Comparison of ENCODE assay signal across 21 mouse cellular contexts in the genomic region with DNA sequence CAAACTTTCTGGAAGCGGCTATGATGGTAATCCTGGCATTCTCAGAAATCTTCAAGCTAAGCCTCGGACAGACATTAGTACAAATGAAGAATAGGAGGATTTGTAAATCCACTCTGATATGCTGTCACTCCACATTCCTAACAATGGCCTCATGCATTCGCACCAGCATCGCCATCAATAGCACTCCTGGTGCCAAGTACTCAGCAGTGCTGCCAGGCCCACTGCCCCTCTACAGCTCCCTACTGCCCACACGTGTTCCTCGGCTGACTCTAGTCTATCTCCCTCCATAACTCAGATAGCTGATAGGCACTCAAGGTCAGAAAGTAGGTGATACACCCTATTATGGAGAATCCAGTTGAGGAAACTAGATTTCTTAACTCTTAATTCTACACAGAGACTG.
DNase-seq lines count a peak whose midpoint lies in the region; TF ChIP-seq lines count a peak whose summit lies in the region.
"Had no signal": no experiment of that assay in that cellular context is flagged by ENCODE, and none has a peak within 500 bp of the region (broad histone marks: within the 10 kb centered on the region; RNA-seq: fewer than 3 reads in every experiment).

No protein-coding gene starts in this region.

- peak; percentile 4 for DNase-seq in cerebellum, adult 9-11 months
- DNase-seq in cerebellum, postnatal 36 days: no peak
- DNase-seq in left cerebral cortex, postnatal 4 days: peak; percentile 5
- no peak for DNase-seq in left cerebral cortex, adult 2 months (ENCODE audit: extremely low spot score in 1 of 2, low spot score in 2 of 2)
- peak; percentile 82 for DNase-seq in brain, adult 2 months (ENCODE audit: low read depth, low spot score)
- peak; percentile 67 for DNase-seq in layer of hippocampus, adult 9-11 months
- DNase-seq in adrenal gland, postnatal 10 days: no peak
- DNase-seq: adrenal gland, adult 2 months; heart, postnatal 4 days; kidney, adult 18-20 months; lung, postnatal 4 days; retina, postnatal 1 day; thymus, postnatal 25 days had no signal

- H3K4me3 ChIP-seq in left cerebral cortex, adult 2 months: no peak overlapping the region
- H3K4me3 ChIP-seq: forebrain, embryonic 13.5 days; heart, embryonic 10.5 days; midbrain, embryonic 10.5 days; myocyte; neural tube, embryonic 13.5 days had no signal

- no peak overlapping the region for H3K27ac ChIP-seq in left cerebral cortex, adult 2 months
- H3K27ac ChIP-seq: forebrain, embryonic 13.5 days; heart, embryonic 10.5 days; hindbrain, embryonic 14.5 days; kidney, postnatal 0 days; midbrain, embryonic 10.5 days; neural tube, embryonic 13.5 days; stomach, postnatal 0 days had no signal

- intact Hi-C loops in left cerebral cortex, postnatal 4 days (cut with DNase I): no loop called here
- intact Hi-C loops in left cerebral cortex, adult 2 months (cut with DNase I): no loop called here

- TF ChIP-seq CTCF in left cerebral cortex, adult 2 months (IDR thresholded peaks at IDR 0.05): no peak

Comparison
In these comparisons a context has a peak if more than half of its experiments do, and no peak if none do; other contexts are left out.
1. DNase-seq: peak in cerebellum, adult 9-11 months (single experiment), left cerebral cortex, postnatal 4 days (single experiment), brain, adult 2 months (single experiment) and layer of hippocampus, adult 9-11 months (single experiment); none in cerebellum, postnatal 36 days (0 of 2), left cerebral cortex, adult 2 months (0 of 2) and adrenal gland, postnatal 10 days (single experiment).